Mouse (Mus musculus): ENCODE measurements at regions not wholly inside any gene's neighbourhood (a gene's known extent, or its start where the extent isn't known, plus 50 kb on each side); places are given as distances from the start of the nearest gene placed in this dataset.

- Histone ChIP-seq H3K27ac (peak overlapping the region; percentile 46), H3K36me3 (no peaks in the 10 kb centered on the region), H3K4me1 (replicated peaks) (peaks cover 20% of the 10 kb centered on the region), H3K9me3 (0 out of 2 replicates have a peak, but pooled peaks cover 5% of the 10 kb centered on the region), H3K27me3 (no peaks in the 10 kb centered on the region), H3K4me3 (no peak overlapping the region), H3K9ac (no peak overlapping the region), H3K4me2 (no peak overlapping the region)
- 0 out of 2 replicates have a peak, but pooled peaks have one; percentile 46 for ATAC-seq (ENCODE audit: low FRiP score)
- 11% methylated on average over 14 of the region's 14 CpGs for WGBS
These were observed 119.7 kb downstream of the Rps24 start for GRCm38 (mm10) chr14:24606444-24607173.

- ATAC-seq (ENCODE audit: low FRiP score), result no peak
- Histone ChIP-seq H3K36me3 (no peaks in the 10 kb centered on the region), H3K9me3 (0 out of 2 replicates have a peak, but pooled peaks cover 5% of the 10 kb centered on the region), H3K4me2 (no peak overlapping the region), H3K9ac (no peak overlapping the region), H3K4me1 (replicated peaks) (peaks cover 19% of the 10 kb centered on the region), H3K27ac (no peak overlapping the region), H3K4me3 (no peak overlapping the region), H3K27me3 (no peaks in the 10 kb centered on the region)
- 50% methylated on average over 1 of the region's 1 CpGs for WGBS
These were observed 121.4 kb downstream of the Rps24 start for GRCm38 (mm10) chr14:24608356-24608755.

GRCm38 (mm10) chr14:24612254-24612995, 125.5 kb downstream of the Rps24 start:
- 76% methylated on average over 4 of the region's 4 CpGs for WGBS
- ATAC-seq (ENCODE audit: low FRiP score), result no peak
- H3K4me2 ChIP-seq, result no peak overlapping the region
- H3K9ac ChIP-seq, result no peak overlapping the region
- no peaks in the 10 kb centered on the region for H3K27me3 ChIP-seq
- H3K4me3 ChIP-seq, result no peak overlapping the region
- H3K36me3 ChIP-seq, result no peaks in the 10 kb centered on the region
- peak overlapping the region; percentile 25; the same call in 1 of the 2 replicates for H3K27ac ChIP-seq
- H3K9me3 ChIP-seq, result 0 out of 2 replicates have a peak, but pooled peaks cover 5% of the 10 kb centered on the region
- peaks cover 33% of the 10 kb centered on the region for H3K4me1 ChIP-seq (replicated peaks)

GRCm38 (mm10) chr14:24615776-24616175, 128.9 kb downstream of the Rps24 start:
- H3K4me3 ChIP-seq, result no peak overlapping the region
- H3K9ac ChIP-seq, result no peak overlapping the region
- peaks cover 53% of the 10 kb centered on the region for H3K4me1 ChIP-seq (replicated peaks)
- peak overlapping the region; percentile 99 for H3K27ac ChIP-seq
- 76% methylated on average over 3 of the region's 3 CpGs for whole genome bisulfite sequencing
- no peak for ATAC-seq (ENCODE audit: low FRiP score)
- H3K36me3 ChIP-seq, result no peaks in the 10 kb centered on the region
- H3K27me3 ChIP-seq, result no peaks in the 10 kb centered on the region
- H3K9me3 ChIP-seq, result no peaks in the 10 kb centered on the region
- no peak overlapping the region for H3K4me2 ChIP-seq

GRCm38 (mm10) chr14:24616306-24617125, 129.6 kb downstream of the Rps24 start:
- H3K4me1 ChIP-seq (replicated peaks), result peaks cover 53% of the 10 kb centered on the region
- no peaks in the 10 kb centered on the region for H3K9me3 ChIP-seq
- 19% methylated on average over 10 of the region's 10 CpGs for WGBS
- H3K36me3 ChIP-seq, result no peaks in the 10 kb centered on the region
- H3K4me2 ChIP-seq, result peak overlapping the region; percentile 29
- H3K9ac ChIP-seq, result peak overlapping the region; percentile 65
- peak overlapping the region; percentile 99 for H3K27ac ChIP-seq
- no peak overlapping the region for H3K4me3 ChIP-seq
- H3K27me3 ChIP-seq, result no peaks in the 10 kb centered on the region
- ATAC-seq (ENCODE audit: low FRiP score), result peak; percentile 12; the same call in 1 of the 2 replicates

- ATAC-seq (ENCODE audit: low FRiP score), result peak; percentile 17; the same call in 1 of the 2 replicates
These were observed 130.1 kb downstream of the Rps24 start for GRCm38 (mm10) chr14:24617126-24617375.

GRCm38 (mm10) chr14:24617393-24617861, 130.5 kb downstream of the Rps24 start:
- WGBS, result 10% methylated on average over 10 of the region's 10 CpGs
- peaks cover 53% of the 10 kb centered on the region for H3K4me1 ChIP-seq (replicated peaks)
- no peaks in the 10 kb centered on the region for H3K36me3 ChIP-seq
- peak overlapping the region; percentile 29 for H3K4me2 ChIP-seq
- H3K9ac ChIP-seq, result peak overlapping the region; percentile 65
- ATAC-seq (ENCODE audit: low FRiP score), result peak; percentile 88
- no peaks in the 10 kb centered on the region for H3K27me3 ChIP-seq
- H3K9me3 ChIP-seq, result no peaks in the 10 kb centered on the region
- H3K27ac ChIP-seq, result peak overlapping the region; percentile 99
- no peak overlapping the region for H3K4me3 ChIP-seq

More at GRCm38 (mm10) chr14:24617126-24617375, 130.1 kb downstream of the Rps24 start:
- H3K4me3 ChIP-seq, result no peak overlapping the region
- peak overlapping the region; percentile 65 for H3K9ac ChIP-seq
- H3K9me3 ChIP-seq, result no peaks in the 10 kb centered on the region
- peak overlapping the region; percentile 99 for H3K27ac ChIP-seq
- H3K4me1 ChIP-seq (replicated peaks), result peaks cover 53% of the 10 kb centered on the region
- 12% methylated on average over 3 of the region's 3 CpGs for WGBS
- no peaks in the 10 kb centered on the region for H3K27me3 ChIP-seq
- no peaks in the 10 kb centered on the region for H3K36me3 ChIP-seq
- peak overlapping the region; percentile 29 for H3K4me2 ChIP-seq

GRCm38 (mm10) chr14:24618226-24619038, 131.5 kb downstream of the Rps24 start:
- WGBS, result 10% methylated on average over 15 of the region's 16 CpGs
- H3K4me1 ChIP-seq (replicated peaks), result peaks cover 47% of the 10 kb centered on the region
- peak; percentile 50 for ATAC-seq (ENCODE audit: low FRiP score)

GRCm38 (mm10) chr14:24631994-24632393, 145.1 kb downstream of the Rps24 start:
- Histone ChIP-seq H3K27me3 (no peaks in the 10 kb centered on the region), H3K36me3 (no peaks in the 10 kb centered on the region), H3K27ac (no peak overlapping the region), H3K9ac (no peak overlapping the region), H3K9me3 (0 out of 2 replicates have a peak, but pooled peaks cover under 1% of the 10 kb centered on the region), H3K4me1 (replicated peaks) (peaks cover 8% of the 10 kb centered on the region; the same call in 1 of the 2 replicates), H3K4me3 (no peak overlapping the region), H3K4me2 (no peak overlapping the region)
- 88% methylated on average over 1 of the region's 1 CpGs for WGBS
- no peak for ATAC-seq (ENCODE audit: low FRiP score)

More at GRCm38 (mm10) chr14:24618226-24619038, 131.5 kb downstream of the Rps24 start:
- Histone ChIP-seq H3K9ac (peak overlapping the region; percentile 65), H3K27ac (peak overlapping the region; percentile 99), H3K4me3 (no peak overlapping the region), H3K27me3 (no peaks in the 10 kb centered on the region), H3K36me3 (no peaks in the 10 kb centered on the region), H3K9me3 (no peaks in the 10 kb centered on the region), H3K4me2 (peak overlapping the region; percentile 26; the same call in 1 of the 2 replicates)

GRCm38 (mm10) chr14:24641853-24642252, 154.9 kb downstream of the Rps24 start:
- H3K4me3 ChIP-seq, result no peak overlapping the region
- peaks cover 35% of the 10 kb centered on the region for H3K4me1 ChIP-seq (replicated peaks)
- H3K27ac ChIP-seq, result no peak overlapping the region
- no peak overlapping the region for H3K9ac ChIP-seq
- no peaks in the 10 kb centered on the region for H3K27me3 ChIP-seq
- no peaks in the 10 kb centered on the region for H3K9me3 ChIP-seq
- 60% methylated on average over 5 of the region's 5 CpGs for WGBS
- ATAC-seq (ENCODE audit: low FRiP score), result no peak
- H3K4me2 ChIP-seq, result no peak overlapping the region
- no peaks in the 10 kb centered on the region for H3K36me3 ChIP-seq

- Histone ChIP-seq H3K4me2 (no peak overlapping the region), H3K4me3 (no peak overlapping the region), H3K27me3 (no peaks in the 10 kb centered on the region), H3K4me1 (replicated peaks) (peaks cover 38% of the 10 kb centered on the region), H3K9me3 (no peaks in the 10 kb centered on the region), H3K27ac (peak overlapping the region; percentile 83), H3K9ac (no peak overlapping the region), H3K36me3 (no peaks in the 10 kb centered on the region)
- 13% methylated on average over 6 of the region's 6 CpGs for WGBS
- peak; percentile 76 for ATAC-seq (ENCODE audit: low FRiP score)
These were observed 157.3 kb downstream of the Rps24 start for GRCm38 (mm10) chr14:24644117-24644808.
